Mouse (Mus musculus): ENCODE measurements around the gene Sccpdh.

Sccpdh gene

DNA sequence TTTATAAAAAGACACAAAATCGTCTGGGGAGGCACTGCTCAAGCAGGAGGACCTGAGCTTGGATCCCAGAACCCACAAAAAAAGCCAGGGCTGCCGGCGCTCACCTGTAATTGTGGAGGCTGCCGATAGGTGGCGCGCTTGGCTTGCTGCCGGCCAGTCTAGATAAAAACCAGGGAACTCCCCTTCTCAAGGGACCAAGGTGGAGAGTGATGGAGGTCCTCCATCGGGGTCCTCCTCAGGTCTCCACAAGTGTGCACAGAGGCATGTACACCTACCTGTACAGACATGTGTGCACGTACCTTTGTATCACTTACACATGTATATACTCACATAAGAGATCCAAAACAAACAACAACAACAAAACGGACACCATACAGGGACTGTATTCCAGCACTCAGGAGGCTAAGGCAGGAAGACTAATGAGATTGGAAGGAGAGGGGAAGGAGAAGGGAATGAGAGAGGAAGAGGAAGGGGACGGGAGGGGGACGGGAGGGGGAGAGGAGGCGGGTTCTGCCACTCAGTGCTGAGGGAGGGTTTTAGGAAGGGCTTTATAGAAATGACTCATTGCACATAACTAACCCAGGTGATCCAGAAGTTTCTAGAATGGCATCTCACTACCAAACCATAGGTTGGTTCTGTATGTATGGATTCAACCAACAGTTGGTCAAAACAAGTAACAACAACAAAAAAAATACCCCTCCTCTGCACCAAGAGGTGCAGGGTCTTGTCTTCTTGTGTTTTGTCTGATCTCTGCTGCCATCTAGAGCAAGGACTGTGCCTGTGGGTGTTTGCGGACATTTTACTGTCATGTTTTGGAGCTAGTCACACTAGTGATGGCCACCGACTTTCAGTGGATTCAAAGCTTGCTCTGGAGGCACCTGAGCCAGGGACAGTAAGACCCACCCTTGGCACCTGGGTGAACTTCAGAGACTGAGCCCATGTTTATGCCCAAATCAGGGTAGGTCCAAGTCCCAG lies 66.8 kb downstream of the Sccpdh start:
- DNase-seq (ENCODE audit: low spot score) = peak; percentile 69

GRCm38 (mm10) chr1:179736483-179736882 lies 68.5 kb downstream of the Sccpdh start:
- no peak for DNase-seq (ENCODE audit: low spot score)
